Mouse (Mus musculus) myocyte (in vitro differentiated cells): ENCODE measurements around the gene Ppp3ca. TPM values are rescaled to one million over a fixed set of nuclear protein-coding genes. Genes with fewer than 3 reads are reported as not detected.

Experiments
- H3K27me3 ChIP-seq: one replicate; pipeline ENCODE4 v1.6.1; 2011; ENCODE audit not compliant: control insufficient read depth, insufficient read depth, insufficient read length
- H3K36me3 ChIP-seq: one replicate; pipeline ENCODE4 v1.6.1; 2011; ENCODE audit not compliant: control insufficient read depth, insufficient read depth
- H3K4me2 ChIP-seq: one replicate; pipeline ENCODE4 v1.6.1; 2011; ENCODE audit warnings: low read depth, control low read depth
- H3K4me3 ChIP-seq: one replicate; pipeline ENCODE4 v1.5.1; 2011; ENCODE audit warnings: mild to moderate bottlenecking, control low read depth, moderate library complexity
- H3K79me2 ChIP-seq: one replicate; pipeline ENCODE4 v1.6.1; 2011; ENCODE audit not compliant: control insufficient read depth, insufficient read depth
- H3ac ChIP-seq: one replicate; pipeline ENCODE4 v1.6.1; 2011; ENCODE audit not compliant: control insufficient read depth, insufficient read length
- CEBPB ChIP-seq: IDR thresholded peaks from 2 replicates; pipeline ENCODE4 v1.6.1; 2011; ENCODE audit warnings: mild to moderate bottlenecking, moderate library complexity; ENCODE audit not compliant: poor library complexity, insufficient read depth, severe bottlenecking
- E2F4 ChIP-seq: IDR thresholded peaks from one replicate; pipeline ENCODE4 v1.6.1; 2011; ENCODE audit warnings: mild to moderate bottlenecking, control low read depth, moderate library complexity; ENCODE audit not compliant: insufficient read depth
- MAX ChIP-seq: IDR thresholded peaks from one replicate; pipeline ENCODE4 v1.6.1; 2011; ENCODE audit warnings: low read depth, mild to moderate bottlenecking, control low read depth
- MYOD1 ChIP-seq, 3 experiments: IDR thresholded peaks; one replicate each; pipeline ENCODE4 v1.6.1; 2011; ENCODE audit warnings: control low read depth in 2 of 3, low read depth in 2 of 3, mild to moderate bottlenecking in 2 of 3, moderate library complexity in 1 of 3; ENCODE audit not compliant: insufficient read length in 2 of 3, control insufficient read depth in 1 of 3
- MYOG ChIP-seq, 3 experiments: IDR thresholded peaks; one replicate each; pipeline ENCODE4 v1.6.1; 2011; ENCODE audit warnings: control low read depth in 2 of 3, low read depth in 2 of 3, mild to moderate bottlenecking in 2 of 3; ENCODE audit not compliant: insufficient read length in 2 of 3, control insufficient read depth in 1 of 3, insufficient read depth in 1 of 3
- POLR2A ChIP-seq: IDR thresholded peaks from one replicate; pipeline ENCODE4 v1.6.1; 2011; ENCODE audit warnings: low read depth, mild to moderate bottlenecking, control low read depth, moderate library complexity; ENCODE audit not compliant: insufficient read length
- POLR2AphosphoS2 ChIP-seq: IDR thresholded peaks from one replicate; pipeline ENCODE4 v1.6.1; 2011; ENCODE audit warnings: low read depth, control low read depth; ENCODE audit not compliant: insufficient read length
- REST ChIP-seq: IDR thresholded peaks from one replicate; pipeline ENCODE4 v1.6.1; 2011; ENCODE audit warnings: mild to moderate bottlenecking, control low read depth, moderate library complexity; ENCODE audit not compliant: insufficient read depth, insufficient read length
- SRF ChIP-seq: IDR thresholded peaks from one replicate; pipeline ENCODE4 v1.6.1; 2011; ENCODE audit warnings: low read depth; ENCODE audit not compliant: control insufficient read depth, insufficient read length
- TCF12 ChIP-seq: IDR thresholded peaks from one replicate; pipeline ENCODE4 v1.6.1; 2011; ENCODE audit warnings: mild to moderate bottlenecking, control low read depth; ENCODE audit not compliant: poor library complexity, insufficient read depth, severe bottlenecking
- TCF3 ChIP-seq: IDR thresholded peaks from one replicate; pipeline ENCODE4 v1.6.1; 2011; ENCODE audit warnings: low read depth, control low read depth; ENCODE audit not compliant: insufficient read length
- USF1 ChIP-seq: IDR thresholded peaks from one replicate; pipeline ENCODE4 v1.6.1; 2011; ENCODE audit warnings: low read depth, mild to moderate bottlenecking, control low read depth, moderate library complexity
- polyA plus RNA-seq: library from polyadenylated mRNA; unstranded; fragments of >200 nt; fragmentation: generic; extraction: Trizol; gene quantifications from one replicate; pipeline ENCODE4 v1.2.1, GENCODE M21; 2012; ENCODE audit warnings: missing spikeins

Ppp3ca gene
- polyA plus RNA-seq, 1 experiment, result 34.0 TPM

GRCm38 (mm10) chr3:136686429-136686828 lies 16.5 kb downstream of the Ppp3ca start:
- TF ChIP-seq TCF12, result no peak
- no peak for TF ChIP-seq MYOD1 (IDR thresholded peaks at IDR 0.05; ENCODE audit: control insufficient read depth in 1 of 3, insufficient read length in 2 of 3, low read depth in 2 of 3)
- TF ChIP-seq TCF3, result no peak
- no peak for TF ChIP-seq POLR2AphosphoS2
- TF ChIP-seq MYOG (IDR thresholded peaks at IDR 0.05; ENCODE audit: control insufficient read depth in 1 of 3, insufficient read depth in 1 of 3, insufficient read length in 2 of 3, low read depth in 2 of 3), result no peak
- no peak for TF ChIP-seq POLR2A
- TF ChIP-seq USF1, result no peak
- no peak for TF ChIP-seq SRF
- no peak for TF ChIP-seq REST
- TF ChIP-seq E2F4, result no peak
- no peak for TF ChIP-seq MAX
- TF ChIP-seq CEBPB, result no peak
- H3K4me3 ChIP-seq, result no peak overlapping the region
- no peaks in the 10 kb centered on the region for H3K36me3 ChIP-seq
- peaks cover 79% of the 10 kb centered on the region for H3K79me2 ChIP-seq
- H3ac ChIP-seq, result no peak overlapping the region
- H3K27me3 ChIP-seq, result no peaks in the 10 kb centered on the region
- H3K4me2 ChIP-seq, result no peak overlapping the region

GRCm38 (mm10) chr3:136688101-136688586 lies 18.2 kb downstream of the Ppp3ca start:
- no peak overlapping the region for H3K4me3 ChIP-seq
- TF ChIP-seq TCF3, result no peak
- no peak for TF ChIP-seq POLR2A
- no peak for TF ChIP-seq MYOD1 (IDR thresholded peaks at IDR 0.05; ENCODE audit: control insufficient read depth in 1 of 3, insufficient read length in 2 of 3, low read depth in 2 of 3)
- no peak for TF ChIP-seq E2F4
- no peak for TF ChIP-seq SRF
- TF ChIP-seq USF1, result no peak
- no peak for TF ChIP-seq POLR2AphosphoS2
- no peak for TF ChIP-seq MYOG (IDR thresholded peaks at IDR 0.05; ENCODE audit: control insufficient read depth in 1 of 3, insufficient read depth in 1 of 3, insufficient read length in 2 of 3, low read depth in 2 of 3)
- no peak for TF ChIP-seq MAX
- no peak for TF ChIP-seq TCF12
- no peak for TF ChIP-seq REST
- no peak for TF ChIP-seq CEBPB
- H3K4me2 ChIP-seq, result no peak overlapping the region
- no peaks in the 10 kb centered on the region for H3K36me3 ChIP-seq
- H3ac ChIP-seq, result no peak overlapping the region
- H3K27me3 ChIP-seq, result no peaks in the 10 kb centered on the region
- peaks cover 88% of the 10 kb centered on the region for H3K79me2 ChIP-seq

GRCm38 (mm10) chr3:136689793-136690543 lies 20.0 kb downstream of the Ppp3ca start:
- H3K79me2 ChIP-seq, result peaks cover 92% of the 10 kb centered on the region
- H3K27me3 ChIP-seq, result no peaks in the 10 kb centered on the region
- H3K4me3 ChIP-seq, result no peak overlapping the region
- no peak for TF ChIP-seq POLR2AphosphoS2
- no peak for TF ChIP-seq TCF3
- TF ChIP-seq POLR2A, result no peak
- TF ChIP-seq REST, result no peak
- TF ChIP-seq USF1, result no peak
- TF ChIP-seq SRF, result no peak
- no peak for TF ChIP-seq E2F4
- no peak for TF ChIP-seq TCF12
- TF ChIP-seq MYOD1 (IDR thresholded peaks at IDR 0.05; ENCODE audit: control insufficient read depth in 1 of 3, insufficient read length in 2 of 3, low read depth in 2 of 3), result no peak
- TF ChIP-seq MYOG (IDR thresholded peaks at IDR 0.05; ENCODE audit: control insufficient read depth in 1 of 3, insufficient read depth in 1 of 3, insufficient read length in 2 of 3, low read depth in 2 of 3), result no peak
- no peak for TF ChIP-seq CEBPB
- TF ChIP-seq MAX, result no peak
- H3K4me2 ChIP-seq, result no peak overlapping the region
- no peak overlapping the region for H3ac ChIP-seq
- H3K36me3 ChIP-seq, result no peaks in the 10 kb centered on the region

GRCm38 (mm10) chr3:136691984-136692383 lies 22.1 kb downstream of the Ppp3ca start:
- H3K79me2 ChIP-seq, result peaks cover 85% of the 10 kb centered on the region
- H3ac ChIP-seq, result no peak overlapping the region
- H3K4me2 ChIP-seq, result no peak overlapping the region
- no peaks in the 10 kb centered on the region for H3K27me3 ChIP-seq
- TF ChIP-seq MYOD1 (IDR thresholded peaks at IDR 0.05; ENCODE audit: control insufficient read depth in 1 of 3, insufficient read length in 2 of 3, low read depth in 2 of 3), result no peak
- TF ChIP-seq TCF12, result no peak
- TF ChIP-seq MYOG (IDR thresholded peaks at IDR 0.05; ENCODE audit: control insufficient read depth in 1 of 3, insufficient read depth in 1 of 3, insufficient read length in 2 of 3, low read depth in 2 of 3), result no peak
- TF ChIP-seq MAX, result no peak
- no peak for TF ChIP-seq POLR2A
- no peaks in the 10 kb centered on the region for H3K36me3 ChIP-seq
- no peak overlapping the region for H3K4me3 ChIP-seq

- no peak for TF ChIP-seq E2F4
- TF ChIP-seq REST, result no peak
- no peak for TF ChIP-seq TCF3
- TF ChIP-seq POLR2A, result no peak
- TF ChIP-seq POLR2AphosphoS2, result no peak
- TF ChIP-seq CEBPB, result no peak
- TF ChIP-seq MAX, result no peak
- TF ChIP-seq USF1, result no peak
- TF ChIP-seq SRF, result no peak
- no peak for TF ChIP-seq TCF12
- TF ChIP-seq MYOD1 (IDR thresholded peaks at IDR 0.05; ENCODE audit: control insufficient read depth in 1 of 3, insufficient read length in 2 of 3, low read depth in 2 of 3), result no peak
- H3K36me3 ChIP-seq, result no peaks in the 10 kb centered on the region
- H3K4me2 ChIP-seq, result no peak overlapping the region
- no peaks in the 10 kb centered on the region for H3K27me3 ChIP-seq
- H3K79me2 ChIP-seq, result peaks cover 76% of the 10 kb centered on the region
- no peak overlapping the region for H3ac ChIP-seq
- H3K4me3 ChIP-seq, result no peak overlapping the region
Measured at GRCm38 (mm10) chr3:136693547-136693946, 23.6 kb downstream of the Ppp3ca start.
